Mouse (Mus musculus) forelimb bud, embryonic 11.5 days (tissue): ENCODE results near the gene Tas2r135.

Experiments used
- DNase-seq: peaks from one replicate; pipeline ENCODE4 v3.0.0-alpha.2; 2012; ENCODE audit warnings: low read depth, low spot score

Tas2r135 gene

DNA sequence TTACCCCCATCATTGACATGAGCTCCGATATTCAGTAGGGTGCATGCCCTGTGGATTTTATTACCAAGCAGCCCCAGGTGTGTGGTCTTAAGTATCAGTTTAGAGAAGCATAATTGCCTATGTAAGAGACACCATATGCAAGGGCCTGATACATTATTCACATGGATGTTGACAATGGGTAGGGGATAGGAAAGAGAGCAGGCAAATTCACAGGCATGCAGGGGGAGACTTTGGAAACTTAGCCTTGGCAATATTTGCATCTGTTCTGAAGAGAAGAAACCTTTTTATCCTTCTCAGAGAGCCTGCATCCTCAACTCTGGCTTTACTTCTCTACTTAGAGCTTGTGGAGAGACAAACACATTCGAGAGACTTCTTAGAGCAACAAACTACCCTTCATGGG, at the start of gene Tas2r135:
Gene Tas2r135, plus strand, starts transcription at position 301 of the 400 bp plus-strand sequence.
- no peak for DNase-seq

GRCm38 (mm10) chr6:42355794-42356600, 49.2 kb upstream of the Tas2r135 start:
- no peak for DNase-seq

- DNase-seq: no peak
These were observed 48.3 kb upstream of the Tas2r135 start for GRCm38 (mm10) chr6:42356913-42357312.

- DNase-seq: no peak
These were observed 47.3 kb upstream of the Tas2r135 start for GRCm38 (mm10) chr6:42357901-42358300.

DNA sequence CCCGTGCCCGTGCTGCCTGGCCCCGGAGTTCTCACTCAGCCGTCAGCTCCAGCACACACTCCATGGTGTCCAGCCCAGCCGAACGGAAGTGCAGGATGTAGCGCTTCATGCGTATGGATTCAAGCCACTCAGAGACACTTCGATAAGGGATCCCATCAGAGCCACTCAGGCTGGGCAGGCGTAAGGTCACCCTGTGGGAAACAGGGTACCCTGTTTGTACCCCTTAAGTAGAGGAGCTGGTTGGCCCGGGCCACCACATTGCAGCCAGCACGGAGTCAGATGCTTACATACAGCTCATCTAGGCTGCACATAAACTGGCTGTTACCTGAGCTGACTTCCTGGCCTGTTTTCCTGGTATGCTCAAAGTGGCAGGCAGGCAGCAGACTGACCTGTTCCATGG, 46.3 kb upstream of the Tas2r135 start:
- DNase-seq: no peak

- no peak for DNase-seq
These were observed 45.7 kb upstream of the Tas2r135 start for GRCm38 (mm10) chr6:42359364-42360147.

- no peak for DNase-seq
These were observed 44.9 kb upstream of the Tas2r135 start for GRCm38 (mm10) chr6:42360231-42360840.

- no peak for DNase-seq
These were observed 44.0 kb upstream of the Tas2r135 start for GRCm38 (mm10) chr6:42361041-42361895.

- no peak for DNase-seq
These were observed 43.2 kb upstream of the Tas2r135 start for GRCm38 (mm10) chr6:42362074-42362473.

DNA sequence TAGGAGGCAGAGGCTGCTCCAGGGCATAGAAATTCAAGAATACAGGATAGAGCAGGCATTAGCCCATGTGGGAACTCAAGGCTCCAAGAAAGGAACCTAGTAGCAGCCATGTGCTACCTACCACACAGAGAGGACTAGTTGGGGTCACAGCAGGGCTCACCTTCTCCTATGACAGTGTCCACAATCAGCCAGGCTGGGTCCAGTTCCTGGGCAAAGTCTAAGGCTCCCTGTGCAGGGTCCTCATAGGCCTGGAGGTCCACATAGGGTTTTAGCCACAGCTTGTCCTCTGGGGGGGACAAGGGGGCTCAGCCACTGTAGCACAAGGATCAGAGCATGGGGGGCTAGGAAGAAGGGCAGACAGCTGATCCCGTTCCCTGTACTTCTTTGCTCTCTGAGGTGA, 42.7 kb upstream of the Tas2r135 start:
- DNase-seq: no peak

DNA sequence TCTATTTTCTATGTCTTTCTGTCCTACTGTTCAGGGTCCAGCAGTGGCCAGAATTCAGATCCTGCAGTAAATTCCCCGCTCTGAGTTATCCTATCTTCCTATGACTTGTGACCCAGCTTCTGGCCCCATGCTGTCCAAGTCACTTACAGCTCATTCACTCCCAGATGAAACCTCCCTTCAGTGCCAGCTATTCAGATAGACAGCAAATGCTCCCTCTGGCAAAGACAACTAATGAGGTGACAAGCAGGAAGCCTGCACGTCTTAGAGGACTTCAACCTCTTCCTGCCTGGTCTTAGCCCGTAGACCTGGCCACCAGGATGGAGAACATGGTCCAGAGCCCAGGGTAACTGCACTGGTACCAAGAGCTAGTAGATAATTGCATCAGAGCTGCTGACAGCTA, 42.3 kb upstream of the Tas2r135 start:
- DNase-seq: no peak

DNA sequence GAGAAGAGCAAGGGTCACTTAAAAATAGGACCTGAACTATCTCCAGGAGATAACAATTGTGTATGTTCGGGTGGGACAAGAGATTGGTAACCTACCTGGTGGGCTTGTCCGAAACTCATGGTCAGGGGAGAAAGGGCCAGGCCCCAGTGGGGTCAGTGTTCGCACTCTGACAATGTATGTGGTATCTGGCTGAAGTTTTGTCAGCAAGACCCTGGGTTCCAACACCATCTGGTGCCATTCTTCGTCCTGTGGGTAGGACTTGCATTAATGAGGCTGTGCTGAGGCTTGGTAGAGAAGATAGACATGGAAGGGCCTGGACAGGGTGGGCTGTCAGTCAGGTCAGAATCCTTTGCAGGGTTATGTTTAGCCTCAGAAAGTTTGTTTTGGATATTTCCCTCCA, 41.2 kb upstream of the Tas2r135 start:
- DNase-seq: no peak

DNA sequence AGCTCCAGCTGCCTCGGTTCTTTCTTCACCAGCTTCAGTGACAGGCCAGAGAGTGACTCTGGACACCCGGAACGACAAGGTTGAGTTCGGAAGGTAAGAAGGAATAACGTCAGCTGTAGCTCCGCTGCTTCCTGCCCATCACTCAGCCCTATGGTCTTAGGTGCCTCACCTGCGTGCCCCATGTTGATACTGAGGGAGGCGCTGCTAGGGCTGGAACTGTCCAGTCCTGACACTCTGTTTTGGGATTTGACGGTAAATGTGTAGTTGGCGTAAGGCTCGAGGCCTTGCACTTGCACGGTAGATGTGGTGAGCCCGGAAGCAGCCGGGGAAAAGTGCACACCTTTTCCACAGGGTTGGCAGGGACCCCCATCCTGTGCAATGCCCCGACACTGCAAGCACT, 40.6 kb upstream of the Tas2r135 start:
- no peak for DNase-seq

- no peak for DNase-seq
These were observed 40.0 kb upstream of the Tas2r135 start for GRCm38 (mm10) chr6:42365215-42365614.

DNA sequence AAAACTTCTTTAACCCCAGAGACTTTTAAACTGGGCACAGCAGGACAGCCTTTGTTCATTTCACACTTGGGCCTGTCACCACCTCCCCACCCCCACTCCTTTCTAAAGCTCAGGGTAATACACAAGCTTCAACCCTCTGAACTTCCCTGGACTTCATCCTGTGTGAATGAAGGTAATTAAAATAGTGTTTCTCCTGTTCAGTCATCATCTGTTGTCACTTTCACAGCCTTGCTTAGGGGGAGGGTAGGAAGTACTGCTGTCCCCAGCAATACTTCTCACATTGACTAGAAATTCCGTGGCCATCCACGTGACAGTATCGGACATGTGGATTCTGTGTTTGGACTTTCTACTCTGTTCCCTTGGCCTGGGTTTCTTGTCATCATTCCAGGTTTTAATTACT, 35.4 kb upstream of the Tas2r135 start:
- no peak for DNase-seq

GRCm38 (mm10) chr6:42370630-42371363, 34.4 kb upstream of the Tas2r135 start:
- no peak for DNase-seq

DNA sequence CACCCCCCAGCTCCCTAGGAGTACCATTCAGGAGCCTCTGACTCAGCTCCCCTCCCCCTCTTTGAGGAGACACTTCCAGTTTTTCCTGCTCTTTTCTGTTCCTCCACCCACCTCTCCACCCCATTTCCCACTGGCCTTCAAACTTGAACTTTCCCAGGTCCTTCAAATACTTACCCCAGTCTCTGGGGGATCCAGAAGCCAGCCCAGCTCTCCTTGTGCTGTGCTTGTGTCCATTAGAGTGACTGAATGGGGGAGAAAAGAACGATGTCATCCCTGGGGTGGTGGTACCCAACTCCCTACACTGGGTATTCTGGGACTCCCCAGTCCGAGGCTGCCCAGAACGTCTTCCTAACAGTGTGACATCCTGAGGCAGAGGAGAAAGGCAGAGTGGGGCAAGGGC, 33.2 kb upstream of the Tas2r135 start:
- DNase-seq: no peak

DNA sequence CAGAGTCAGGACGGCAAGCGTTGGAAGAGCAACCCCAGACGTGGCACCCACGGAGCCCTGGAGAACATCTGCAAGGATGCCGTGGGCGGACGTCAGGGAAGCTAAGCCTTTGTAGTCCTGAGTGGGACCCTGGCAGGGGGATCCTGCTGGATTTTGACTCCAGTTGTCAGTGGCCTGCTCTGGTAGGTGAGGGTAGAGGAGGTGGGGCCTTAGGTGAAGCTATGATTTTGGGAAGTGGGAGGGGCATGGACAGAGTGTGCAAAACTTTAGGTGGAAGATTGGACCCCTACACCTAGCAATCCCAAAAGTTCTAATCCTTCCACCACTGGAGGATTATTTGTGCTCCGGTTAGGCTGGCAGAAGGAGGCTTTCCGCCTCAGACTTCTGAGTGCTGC, 32.8 kb upstream of the Tas2r135 start:
- DNase-seq: no peak

DNA sequence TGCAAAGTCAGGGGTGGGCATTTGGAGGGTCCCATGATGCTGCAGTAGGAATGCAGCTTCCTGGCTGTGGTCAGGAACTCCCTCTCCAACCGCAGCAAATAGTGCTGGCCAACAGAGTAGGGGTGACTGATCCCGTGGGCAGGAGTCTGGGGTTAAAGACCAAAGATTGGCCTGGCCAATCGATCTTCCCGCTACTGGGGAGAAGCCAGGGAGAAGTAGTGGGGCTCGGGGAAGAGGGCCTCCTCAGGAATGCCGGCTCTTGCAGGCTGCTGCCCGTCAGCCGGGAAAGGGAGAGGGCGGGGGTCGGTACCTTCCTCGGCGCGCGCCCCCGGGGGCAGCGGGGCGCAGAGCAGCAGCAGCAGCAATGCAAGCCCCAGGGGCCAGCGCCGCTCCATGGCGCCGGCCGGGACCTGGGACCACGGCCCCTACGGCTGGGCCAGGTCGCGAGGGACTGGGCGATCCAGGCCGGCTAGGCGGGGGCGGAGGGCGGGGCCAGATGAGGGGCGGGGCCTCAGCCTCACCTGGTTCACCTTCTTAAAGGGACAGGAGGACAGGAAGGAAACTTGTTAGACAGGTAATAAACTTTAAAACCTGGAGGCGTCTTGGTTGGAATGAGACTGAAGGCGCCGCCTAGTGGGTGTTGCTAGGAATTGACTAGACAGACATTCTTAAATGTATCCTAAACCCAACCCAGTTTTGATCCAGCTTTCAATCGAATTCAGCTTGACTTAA, 32.3 kb upstream of the Tas2r135 start, which contains the start of gene Epha1:
Gene Epha1, minus strand, starts transcription at position 453 of the 732 bp plus-strand sequence.
- DNase-seq: peak; percentile 63
